Mouse (Mus musculus) lung, postnatal 36 days (tissue): ENCODE measurements at regions not wholly inside any gene's neighbourhood (a gene's known extent, or its start where the extent isn't known, plus 50 kb on each side); places are given as distances from the start of the nearest gene placed in this dataset.

Experiments
- DNase-seq: peaks from one replicate; pipeline ENCODE4 v3.0.0; 2022; ENCODE audit warnings: mixed read lengths

DNA sequence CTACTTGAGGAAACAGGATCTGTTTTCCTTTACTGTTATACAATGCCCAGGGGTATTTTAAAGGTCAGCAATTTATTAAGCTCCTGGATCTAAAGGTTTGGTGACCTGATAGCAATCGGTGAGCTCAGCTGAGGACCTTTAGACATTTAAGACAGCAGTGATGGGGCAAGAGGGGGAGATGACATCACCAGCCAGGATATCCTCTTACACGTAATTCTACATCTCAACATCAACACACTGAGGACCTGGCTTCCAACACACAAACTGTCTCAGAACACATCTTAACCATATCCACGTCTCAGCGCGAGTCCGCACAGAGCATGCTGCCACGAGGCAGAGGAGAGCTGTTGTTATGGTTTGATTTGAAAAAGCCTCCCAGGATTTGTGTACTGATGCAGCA lies 69.2 kb downstream of the Nhlrc3 start:
- no peak for DNase-seq

DNA sequence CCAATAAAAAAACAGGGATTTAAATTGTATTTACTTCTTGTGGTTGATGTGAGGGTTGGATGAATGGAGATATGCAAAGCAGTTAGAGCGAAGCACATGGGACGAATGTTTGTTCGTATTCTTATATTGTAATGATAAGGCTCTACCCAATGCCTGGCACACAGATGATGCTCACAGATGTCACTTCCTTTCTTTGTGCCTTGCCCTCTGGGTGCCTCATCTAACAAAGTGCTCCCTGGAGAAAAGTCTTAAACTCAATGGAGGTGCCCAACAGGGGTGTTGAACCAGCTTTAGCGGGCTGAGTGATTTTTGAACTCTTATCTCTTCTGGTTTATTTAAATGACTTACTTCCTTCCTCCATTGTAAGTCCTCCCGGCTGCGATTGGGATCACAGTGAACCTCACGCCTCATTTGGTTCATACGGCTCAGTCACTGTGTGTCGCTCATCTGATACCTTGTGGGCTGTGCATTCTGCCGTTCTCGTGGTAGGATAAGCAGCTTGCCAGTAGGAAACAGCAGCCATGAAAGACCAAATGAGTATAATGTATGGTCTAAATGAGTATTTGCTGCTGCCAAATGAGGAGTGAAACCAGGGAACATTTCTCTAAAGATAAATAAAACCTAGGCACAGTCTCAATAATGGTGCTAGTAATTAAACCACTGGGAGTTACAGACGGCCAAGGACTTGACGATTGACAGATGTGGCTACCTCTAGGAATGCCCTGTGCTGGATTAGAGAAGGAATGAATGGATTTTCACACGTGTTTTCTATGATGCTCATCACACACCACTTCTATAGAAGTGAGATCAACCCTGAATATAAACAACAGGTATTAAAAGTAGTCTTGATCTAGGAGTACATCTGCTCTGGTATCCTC lies 81.2 kb downstream of the Nhlrc3 start:
- DNase-seq, result no peak

- no peak for DNase-seq
Measured at GRCm38 (mm10) chr3:53379519-53380181, 83.5 kb downstream of the Nhlrc3 start.

DNA sequence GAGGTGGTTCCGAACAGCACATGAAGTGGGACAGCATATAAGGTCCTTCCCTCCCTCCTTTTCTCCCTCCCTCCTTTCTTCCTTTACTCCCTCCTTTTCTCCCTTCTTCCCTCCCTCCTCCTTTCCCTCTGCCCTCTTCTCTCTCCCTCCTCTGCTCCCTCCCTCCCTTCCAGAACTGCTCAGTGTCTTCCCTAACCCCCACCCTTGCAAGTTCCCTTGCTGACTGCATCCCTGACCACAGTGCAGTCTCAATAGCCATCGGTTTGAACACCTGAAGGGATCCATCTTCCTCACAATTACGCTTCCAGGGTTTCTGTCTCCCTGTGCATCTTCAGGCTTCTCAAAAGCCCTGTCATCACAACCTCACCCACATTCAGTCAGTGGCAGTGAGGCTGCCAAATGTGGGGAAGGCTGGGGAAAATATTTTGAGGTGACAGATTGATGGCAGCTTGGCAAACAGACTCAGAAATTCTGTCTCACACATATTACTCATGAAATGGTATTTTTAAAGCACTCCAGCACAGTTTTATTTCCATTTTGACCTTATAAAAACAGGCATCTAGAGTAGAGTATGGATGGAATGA lies 86.2 kb downstream of the Nhlrc3 start:
- no peak for DNase-seq

DNA sequence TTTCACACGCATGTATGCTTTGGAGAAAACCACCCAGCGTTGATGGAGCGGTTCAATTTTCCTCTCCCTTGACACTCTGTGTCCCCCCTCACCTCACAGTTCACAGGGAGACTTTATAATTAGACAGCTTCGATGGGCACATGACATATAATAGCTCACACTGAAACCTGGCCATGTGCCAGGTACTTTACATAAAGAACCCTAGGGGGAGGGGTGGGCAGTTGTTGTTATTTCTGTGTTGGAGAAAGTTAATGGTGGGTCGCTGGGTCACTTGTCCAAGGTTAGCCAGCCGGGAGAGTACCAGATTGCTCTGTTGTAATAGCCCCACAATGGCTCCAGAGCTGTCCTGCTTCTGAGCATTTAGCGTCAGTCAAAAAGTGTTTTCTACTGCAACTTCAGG lies 90.2 kb downstream of the Nhlrc3 start:
- no peak for DNase-seq

DNA sequence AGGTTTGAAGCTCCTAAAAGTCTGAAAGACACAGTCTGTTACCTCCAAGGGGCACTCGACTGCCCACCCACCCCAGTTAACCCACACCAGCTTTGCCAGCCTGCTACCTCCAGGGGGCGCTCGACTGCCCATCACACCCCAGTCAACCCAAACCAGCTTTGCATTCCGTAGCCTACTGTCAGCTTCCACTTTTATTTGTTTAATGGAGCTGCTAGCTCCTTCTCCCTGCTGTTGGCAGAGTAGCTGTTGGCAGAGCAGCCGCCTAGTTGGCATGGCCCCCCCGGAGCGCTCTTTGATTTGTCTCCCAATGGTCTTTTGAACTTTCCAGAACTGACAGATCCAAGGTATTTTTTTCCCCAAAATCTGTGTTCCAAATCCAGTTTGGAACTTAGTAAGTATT lies 91.2 kb downstream of the Nhlrc3 start:
- no peak for DNase-seq

- DNase-seq, result no peak
Measured at GRCm38 (mm10) chr3:53361202-53361601, 101.9 kb downstream of the Nhlrc3 start.

DNA sequence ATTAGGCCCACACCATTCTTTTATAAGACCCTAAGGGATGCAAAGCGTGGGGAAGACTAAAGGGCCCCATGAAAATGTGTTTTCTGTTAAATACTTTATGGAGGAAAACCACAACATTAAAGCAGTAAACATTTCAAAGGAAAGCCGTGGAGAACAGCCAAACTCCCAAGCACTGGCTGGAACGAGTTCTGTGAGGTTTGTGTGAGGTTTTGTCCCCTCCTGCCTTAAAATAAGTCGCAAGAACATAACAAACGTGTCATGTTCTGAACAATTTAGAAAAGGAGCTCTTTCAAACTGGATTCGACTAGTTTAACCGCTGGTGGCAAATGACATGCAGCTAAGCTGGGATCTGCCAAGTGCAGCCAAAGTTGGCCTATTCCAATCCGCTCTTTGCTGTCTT lies 109.4 kb downstream of the Nhlrc3 start:
- no peak for DNase-seq

DNA sequence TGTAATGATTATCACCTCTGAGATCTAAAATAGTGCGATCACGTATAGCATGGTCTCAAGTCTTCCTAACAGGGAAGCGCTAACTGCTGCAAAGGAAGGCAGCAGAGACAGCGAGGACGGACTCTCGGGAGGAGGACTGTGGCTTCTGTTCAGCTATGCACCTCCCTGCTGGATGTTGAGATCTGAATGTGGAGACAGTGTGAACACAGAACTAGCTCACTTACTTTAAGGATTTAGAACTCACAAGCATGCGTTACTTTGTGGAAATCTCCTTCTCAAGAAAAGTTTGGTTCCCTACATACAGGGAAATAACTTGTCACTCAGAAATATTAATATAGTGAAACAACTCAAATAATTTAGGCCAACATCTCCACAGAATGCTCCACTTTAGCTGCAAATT lies 109.8 kb downstream of the Nhlrc3 start:
- no peak for DNase-seq

GRCm38 (mm10) chr3:53343638-53344037 lies 119.5 kb downstream of the Nhlrc3 start:
- no peak for DNase-seq

GRCm38 (mm10) chr3:53341304-53342206 lies 121.6 kb downstream of the Nhlrc3 start:
- DNase-seq, result no peak

DNA sequence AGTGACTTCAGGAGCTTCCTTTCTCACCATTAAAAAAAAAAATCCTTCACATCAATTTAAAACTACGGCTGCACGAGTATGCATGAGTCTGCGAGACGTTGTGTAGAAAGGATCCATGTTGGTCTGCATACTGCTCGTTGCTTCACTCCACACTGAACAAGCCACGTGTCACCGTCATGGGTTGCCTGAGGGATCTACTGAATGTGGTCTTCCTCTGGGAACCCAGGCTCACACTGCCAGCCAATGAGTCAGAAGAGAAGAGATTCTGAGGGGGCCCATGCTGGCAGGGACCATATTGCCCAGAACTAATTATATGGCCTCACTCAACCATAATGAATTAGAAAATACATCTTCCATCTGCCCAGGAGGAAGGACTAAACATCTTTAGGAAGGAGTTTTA lies 124.6 kb downstream of the Nhlrc3 start:
- no peak for DNase-seq

GRCm38 (mm10) chr3:53334051-53334450 lies 129.1 kb downstream of the Nhlrc3 start:
- peak; percentile 6 for DNase-seq

GRCm38 (mm10) chr3:53329528-53329927 lies 133.6 kb downstream of the Nhlrc3 start:
- DNase-seq, result peak; percentile 13

GRCm38 (mm10) chr3:53327424-53327823 lies 135.7 kb downstream of the Nhlrc3 start:
- DNase-seq, result no peak

- no peak for DNase-seq
Measured at GRCm38 (mm10) chr3:53326967-53327366, 136.2 kb downstream of the Nhlrc3 start.

DNA sequence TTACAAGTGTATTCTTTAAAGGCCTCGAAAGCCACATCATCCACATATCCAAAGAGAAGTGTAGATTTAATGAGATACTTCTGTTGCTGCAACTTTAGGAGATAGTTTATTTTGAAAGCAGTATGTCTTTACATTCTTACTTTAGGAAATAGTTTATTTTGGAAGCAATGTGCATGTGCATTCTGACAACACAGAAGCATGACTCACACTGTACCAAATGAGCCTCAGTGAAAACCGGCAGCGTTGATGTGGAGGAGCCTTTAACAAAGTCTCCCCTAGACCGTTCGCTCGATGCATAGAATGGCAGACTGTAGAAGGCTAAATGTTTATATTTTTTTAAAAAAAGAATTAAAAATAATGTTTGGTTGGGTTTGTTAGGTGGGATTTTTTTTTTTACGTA lies 138.1 kb downstream of the Nhlrc3 start:
- no peak for DNase-seq

GRCm38 (mm10) chr3:53324386-53324785 lies 138.7 kb downstream of the Nhlrc3 start:
- no peak for DNase-seq

DNA sequence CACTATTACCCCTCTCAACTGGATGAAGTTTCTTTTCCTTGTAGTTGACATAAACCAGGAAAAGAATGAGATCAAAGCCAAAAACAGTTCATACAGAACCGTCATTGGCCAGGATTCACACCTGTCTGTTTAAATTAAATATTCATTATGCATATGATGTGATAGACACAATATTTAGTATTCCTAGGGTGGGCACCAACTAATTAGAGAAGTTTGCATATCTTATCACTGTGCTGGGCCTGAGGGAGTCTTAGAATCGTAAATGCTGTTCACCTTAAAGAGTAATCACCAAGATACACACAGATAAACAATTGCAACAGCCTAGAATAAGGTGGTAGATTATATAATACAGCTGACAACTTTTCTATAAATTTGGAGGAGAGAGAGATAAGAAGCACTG lies 147.7 kb downstream of the Nhlrc3 start:
- no peak for DNase-seq
